ENCODE assay signal across 17 mouse cellular contexts in the genomic region with DNA sequence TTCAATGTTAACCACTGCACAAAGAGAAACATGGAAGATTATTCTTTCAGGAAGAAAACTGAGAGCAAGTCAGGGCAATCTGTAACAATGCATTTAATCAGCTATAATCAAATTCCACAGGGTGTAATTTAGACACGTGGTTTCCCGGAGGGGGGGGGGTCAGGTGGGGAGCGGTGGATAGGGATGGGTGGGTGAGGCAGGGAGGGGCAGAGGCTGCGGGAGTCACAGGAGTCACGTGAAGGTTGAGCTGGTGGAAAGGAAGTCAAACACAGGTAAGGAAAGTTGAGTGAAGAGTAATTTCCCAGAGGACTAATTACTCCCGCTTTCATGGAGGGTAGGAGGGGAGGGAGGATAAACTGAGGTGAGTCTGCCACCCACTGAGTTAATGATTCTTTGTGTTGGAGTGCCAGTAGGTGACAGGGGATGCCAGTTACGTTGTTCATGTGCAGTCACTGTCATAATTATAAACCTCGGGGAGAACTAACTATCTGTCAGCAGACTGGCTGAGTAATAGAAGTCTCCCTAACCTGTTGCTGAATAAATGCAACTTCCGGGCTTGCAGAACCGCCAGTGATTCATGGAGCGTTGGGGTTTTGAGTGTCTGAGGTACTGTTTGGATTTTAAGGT. TPM values are rescaled to one million over a fixed set of nuclear protein-coding genes. Genes with fewer than 3 reads are reported as not detected.
DNase-seq lines count a peak whose midpoint lies in the region; ATAC-seq lines count a peak whose summit lies in the region.
"Had no signal": no experiment of that assay in that cellular context is flagged by ENCODE, and none has a peak within 500 bp of the region (broad histone marks: within the 10 kb centered on the region; RNA-seq: fewer than 3 reads in every experiment).

No protein-coding gene starts in this region.

- peak overlapping the region; percentile 5 for H3K4me2 ChIP-seq in kidney, embryonic 15.5 days
- peak overlapping the region; percentile 30 for H3K4me2 ChIP-seq in embryonic facial prominence, embryonic 15.5 days (replicated peaks)
- H3K4me2 ChIP-seq: hindbrain, embryonic 13.5 days; limb, embryonic 13.5 days; liver, embryonic 15.5 days; midbrain, embryonic 11.5 days; neural tube, embryonic 13.5 days had no signal

- no peak overlapping the region for H3K27ac ChIP-seq in kidney, embryonic 15.5 days
- H3K27ac ChIP-seq in embryonic facial prominence, embryonic 15.5 days (replicated peaks): no peak overlapping the region; the same call in 1 of the 2 replicates
- H3K27ac ChIP-seq: hindbrain, embryonic 13.5 days; limb, embryonic 13.5 days; liver, embryonic 15.5 days; macrophage; neural tube, embryonic 13.5 days had no signal

- no peaks in the 10 kb centered on the region for H3K9me3 ChIP-seq in kidney, embryonic 15.5 days (replicated peaks)
- no peaks in the 10 kb centered on the region for H3K9me3 ChIP-seq in embryonic facial prominence, embryonic 15.5 days (replicated peaks)
- H3K9me3 ChIP-seq: hindbrain, embryonic 13.5 days; limb, embryonic 13.5 days; liver, embryonic 15.5 days; neural tube, embryonic 13.5 days had no signal

- 31% methylated on average over 11 of the region's 11 CpGs for WGBS in kidney, embryonic 15.5 days
- WGBS in embryonic facial prominence, embryonic 15.5 days: 45% methylated on average over 11 of the region's 11 CpGs

- DNase-seq in kidney, adult 9 months: no peak
- peak; percentile 16 for DNase-seq in brain, adult 2 months (ENCODE audit: low read depth, low spot score)
- peak; percentile 29 to 50 for DNase-seq in kidney, postnatal 4 days
- no peak for DNase-seq in adrenal gland, postnatal 10 days
- no peak for DNase-seq in right cerebral cortex, postnatal 4 days
- DNase-seq: cerebellum, postnatal 10 days; gastrocnemius, postnatal 25 days; right cerebral cortex, postnatal 14 days had no signal

- no peak overlapping the region for H3K9ac ChIP-seq in kidney, embryonic 15.5 days
- H3K9ac ChIP-seq in embryonic facial prominence, embryonic 15.5 days: no peak overlapping the region
- H3K9ac ChIP-seq: hindbrain, embryonic 13.5 days; limb, embryonic 13.5 days; liver, embryonic 15.5 days; neural tube, embryonic 13.5 days had no signal

- no peaks in the 10 kb centered on the region for H3K27me3 ChIP-seq in kidney, embryonic 15.5 days
- H3K27me3 ChIP-seq in embryonic facial prominence, embryonic 15.5 days: no peaks in the 10 kb centered on the region
- H3K27me3 ChIP-seq: hindbrain, embryonic 13.5 days; limb, embryonic 13.5 days; liver, embryonic 15.5 days; neural tube, embryonic 13.5 days had no signal

- H3K4me1 ChIP-seq in kidney, embryonic 15.5 days: peaks cover 7% of the 10 kb centered on the region
- H3K4me1 ChIP-seq in embryonic facial prominence, embryonic 15.5 days: no peaks in the 10 kb centered on the region
- H3K4me1 ChIP-seq: hindbrain, embryonic 13.5 days; liver, embryonic 15.5 days; neural tube, embryonic 13.5 days had no signal

- ATAC-seq in kidney, embryonic 15.5 days (replicated peaks; ENCODE audit: low FRiP score): no peak
- ATAC-seq in embryonic facial prominence, embryonic 15.5 days (ENCODE audit: insufficient number of reproducible peaks, low FRiP score, low TSS enrichment, low read depth): peak; percentile 30

- no peak overlapping the region for H3K4me3 ChIP-seq in kidney, embryonic 15.5 days (replicated peaks)
- no peak overlapping the region for H3K4me3 ChIP-seq in embryonic facial prominence, embryonic 15.5 days (replicated peaks)
- H3K4me3 ChIP-seq: hindbrain, embryonic 13.5 days; limb, embryonic 13.5 days; liver, embryonic 15.5 days; neural tube, embryonic 13.5 days had no signal

- H3K36me3 ChIP-seq in kidney, embryonic 15.5 days: no peaks in the 10 kb centered on the region
- no peaks in the 10 kb centered on the region for H3K36me3 ChIP-seq in embryonic facial prominence, embryonic 15.5 days
- H3K36me3 ChIP-seq: hindbrain, embryonic 13.5 days; limb, embryonic 13.5 days; liver, embryonic 15.5 days; neural tube, embryonic 13.5 days had no signal

RNA-seq across cellular contexts. Expression of a gene that starts 60.0 kb away (rescaled TPM):
- 1.3 and 2.1 TPM in 2 replicates for polyA plus RNA-seq in kidney, embryonic 15.5 days (2015; fragmentation: Nextera tagmentation; extraction: Ambion mirVana)
- polyA plus RNA-seq in embryonic facial prominence, embryonic 15.5 days (2015; fragmentation: Nextera tagmentation; extraction: Ambion mirVana): 2.3 TPM in 2 replicates
- 1 to 10 TPM; 1.0 to 2.8 TPM for total RNA-seq in adrenal gland, postnatal 10 days (2021)
- polyA plus RNA-seq: heart, postnatal 0 days; macrophage had no signal

Comparison
In these comparisons a context has a peak if more than half of its experiments do, and no peak if none do; other contexts are left out.
1. DNase-seq: peak in brain, adult 2 months (single experiment) and kidney, postnatal 4 days (2 of 2); none in kidney, adult 9 months (single experiment), adrenal gland, postnatal 10 days (single experiment) and right cerebral cortex, postnatal 4 days (single experiment).